Mouse (Mus musculus) kidney, postnatal 25 days (tissue): ENCODE data around the gene Olfr355.

Experiments
- DNase-seq, 2 experiments: peaks; one replicate each; pipeline ENCODE4 v3.0.0; 2021; ENCODE audit warnings: mixed read lengths in 2 of 2

Gene Olfr355

DNA sequence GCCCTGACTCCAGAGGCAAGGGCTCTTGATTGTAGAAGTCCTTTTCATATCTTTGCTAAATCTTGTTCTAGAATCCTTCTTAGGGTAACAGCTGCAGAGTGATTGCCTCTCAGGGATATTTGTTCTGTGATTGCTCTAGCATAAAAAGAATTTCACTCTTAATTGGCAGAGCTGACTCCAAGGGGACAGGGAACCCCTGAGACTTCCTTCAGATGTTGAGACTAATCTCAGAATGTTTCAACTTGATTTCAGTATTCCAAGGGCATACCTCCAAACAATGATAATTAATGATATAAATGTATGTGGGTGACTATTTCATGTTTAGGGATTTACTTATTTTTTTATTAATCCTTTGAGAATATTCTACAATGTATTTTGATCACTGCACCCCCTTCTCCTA is at the start of gene Olfr355:
Gene Olfr355, minus strand, starts transcription at position 101 of the 400 bp plus-strand sequence.
- DNase-seq, result no peak

DNA sequence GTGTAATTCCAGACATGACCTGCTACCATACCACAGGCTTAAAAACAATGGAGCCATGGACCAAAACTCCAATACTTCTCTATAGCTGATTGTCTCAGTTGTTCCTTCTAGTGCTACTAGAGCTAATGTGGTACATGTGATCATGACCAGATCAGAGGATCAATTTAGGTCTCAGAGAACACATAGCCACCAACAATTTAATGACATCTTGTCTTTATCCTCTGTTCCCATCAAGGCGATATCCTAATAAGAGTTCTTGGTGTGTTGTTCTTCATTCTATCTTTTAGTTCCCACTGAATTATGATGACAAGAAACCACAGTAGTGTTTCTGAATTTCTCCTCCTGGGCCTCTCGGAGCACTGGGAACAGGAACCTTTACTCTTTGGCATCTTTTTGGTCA is 8.1 kb upstream of the Olfr355 start, which contains the start of gene Olfr356:
Gene Olfr356, plus strand, starts transcription at position 301 of the 400 bp plus-strand sequence.
- DNase-seq, result no peak

DNA sequence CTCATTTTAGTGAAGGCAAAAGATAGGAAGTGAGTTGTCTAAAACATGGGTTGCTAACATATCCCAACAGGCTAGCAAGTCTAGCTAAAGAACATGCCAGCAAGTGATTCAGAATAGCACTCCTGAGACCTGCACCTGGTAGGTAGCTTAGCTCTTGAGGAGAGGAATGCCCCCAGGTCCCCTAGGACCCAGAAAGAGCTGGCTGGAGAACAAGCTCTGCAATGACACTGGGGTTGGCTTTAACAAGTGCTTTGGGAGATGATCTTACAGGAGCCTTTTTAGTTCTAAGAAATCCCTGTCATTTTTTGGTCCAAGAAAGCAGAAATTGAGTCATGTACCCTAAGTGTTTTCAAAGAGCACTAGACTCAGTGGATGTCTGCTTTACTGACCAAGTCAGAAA is 23.3 kb downstream of the Olfr355 start, which contains the start of gene Olfr354:
Gene Olfr354, plus strand, starts transcription at position 301 of the 400 bp plus-strand sequence.
- DNase-seq, result no peak

DNA sequence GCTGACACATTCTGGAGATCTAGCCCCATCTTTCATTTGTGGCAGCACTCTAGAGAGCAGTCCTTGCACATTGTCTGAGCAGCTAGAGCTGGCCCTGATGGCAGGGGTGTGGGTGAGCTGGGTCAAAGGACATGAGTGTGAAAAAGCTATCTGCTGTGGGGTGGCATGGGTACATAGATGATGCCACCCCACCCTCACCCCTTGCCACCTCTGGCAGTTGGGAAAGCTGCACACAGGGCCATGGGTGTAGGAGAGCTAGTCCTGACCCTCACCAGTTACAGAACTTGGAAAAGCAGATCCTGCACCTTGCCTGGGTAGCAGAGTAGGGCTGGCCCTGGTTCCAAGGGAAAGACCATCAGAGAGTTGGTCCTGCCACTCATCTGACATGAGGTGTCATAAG is 31.6 kb downstream of the Olfr355 start:
- no peak for DNase-seq

DNA sequence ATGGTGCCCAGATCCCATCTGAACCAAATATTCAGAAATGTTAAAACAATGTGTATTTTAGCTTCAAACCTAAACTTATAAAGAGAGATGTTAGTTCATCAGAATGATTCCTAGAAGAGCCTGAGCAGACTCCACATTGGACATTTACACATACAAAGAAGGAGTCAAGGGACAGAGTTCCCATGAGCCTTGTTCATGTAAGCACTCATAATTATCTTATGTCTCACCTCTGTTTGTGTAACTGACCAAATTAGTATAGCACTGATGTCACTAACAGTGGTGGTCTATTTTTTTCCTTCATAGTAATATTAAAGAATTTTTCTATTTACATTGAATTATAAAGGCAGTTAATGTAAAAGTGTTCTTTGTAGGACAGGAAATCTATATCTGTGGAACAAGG is 35.9 kb downstream of the Olfr355 start, which contains the start of gene Olfr353:
Gene Olfr353, minus strand, starts transcription at position 101 of the 400 bp plus-strand sequence.
- no peak for DNase-seq
